Mouse (Mus musculus) kidney, adult 8-10 months (tissue): ENCODE data around the gene 4930519G04Rik.
A peak's percentile ranks its signal among the peaks of the same experiment; 100 is the strongest.
"Not testable (repeated sequence)": the region's sequence is repeated elsewhere in the genome, so short reads cannot be mapped to it uniquely, and the experiment has no call there.

Experiments
- DNase-seq, 2 experiments: peaks; one replicate each; pipeline ENCODE4 v3.0.0; 2022

Gene 4930519G04Rik

DNA sequence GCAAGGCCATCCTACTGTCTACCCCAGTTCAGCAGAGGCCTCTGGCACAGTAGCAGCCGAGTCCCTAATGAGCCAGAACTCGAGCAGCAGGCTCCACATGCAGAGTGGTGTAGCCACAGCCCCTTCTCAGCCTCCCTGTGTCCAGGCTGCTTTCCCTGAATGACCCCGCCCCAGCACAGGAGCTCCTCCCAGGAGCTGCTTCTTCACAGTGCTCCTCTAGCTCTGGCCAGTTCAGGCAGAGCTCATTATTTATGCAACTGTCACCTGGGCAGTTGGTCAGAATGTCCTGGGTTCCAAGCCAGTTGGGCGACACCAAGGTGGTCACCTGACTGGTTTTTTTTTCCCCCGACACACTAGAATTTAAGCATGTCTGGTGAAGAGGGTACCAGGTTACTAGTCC is at the start of gene 4930519G04Rik:
4930519G04Rik (plus strand) TSS at position 301 of the 400 bp plus-strand sequence.
- DNase-seq: not testable (repeated sequence)

DNA sequence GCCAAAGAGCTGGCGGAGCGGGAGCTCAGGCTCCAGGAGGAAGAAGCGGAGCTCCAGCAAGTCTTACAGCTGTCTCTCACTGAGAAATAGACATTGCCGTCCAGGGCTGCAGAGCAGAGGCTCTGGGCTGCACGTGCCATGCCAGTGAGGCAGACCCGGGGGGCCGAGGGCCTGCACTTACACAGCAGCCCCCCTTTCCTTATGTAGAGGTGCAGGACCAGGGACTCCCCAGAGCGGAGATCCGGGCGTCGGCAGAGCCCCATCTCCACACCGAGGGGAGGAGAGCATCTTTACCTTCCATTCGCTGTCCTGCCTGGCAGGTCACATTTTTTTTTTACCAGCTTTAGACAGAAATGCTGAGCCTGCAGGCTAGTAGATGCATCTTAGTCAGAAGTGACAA is 49.1 kb upstream of the 4930519G04Rik start:
- no peak for DNase-seq

DNA sequence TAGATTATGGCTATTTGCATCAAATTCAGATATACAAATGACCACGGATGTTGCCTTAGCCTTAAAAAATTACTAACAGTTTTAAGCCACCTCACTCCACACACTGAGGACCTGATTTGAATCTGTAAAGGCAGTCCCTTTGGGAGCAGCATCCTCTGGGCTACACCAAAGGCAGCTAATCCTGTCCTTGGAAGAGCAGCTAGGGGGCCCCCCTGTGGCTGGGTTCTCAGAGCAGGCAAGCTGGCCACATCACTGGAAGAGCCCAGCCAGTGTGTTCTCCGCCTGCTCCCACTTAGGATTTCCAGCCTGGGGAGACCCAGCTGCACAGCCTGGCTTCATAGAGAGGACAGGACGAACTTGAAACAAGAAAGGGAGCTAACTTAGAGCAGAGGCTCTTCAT is 48.5 kb upstream of the 4930519G04Rik start:
- peak in 1 of 2 experiments; percentile 46 for DNase-seq

DNA sequence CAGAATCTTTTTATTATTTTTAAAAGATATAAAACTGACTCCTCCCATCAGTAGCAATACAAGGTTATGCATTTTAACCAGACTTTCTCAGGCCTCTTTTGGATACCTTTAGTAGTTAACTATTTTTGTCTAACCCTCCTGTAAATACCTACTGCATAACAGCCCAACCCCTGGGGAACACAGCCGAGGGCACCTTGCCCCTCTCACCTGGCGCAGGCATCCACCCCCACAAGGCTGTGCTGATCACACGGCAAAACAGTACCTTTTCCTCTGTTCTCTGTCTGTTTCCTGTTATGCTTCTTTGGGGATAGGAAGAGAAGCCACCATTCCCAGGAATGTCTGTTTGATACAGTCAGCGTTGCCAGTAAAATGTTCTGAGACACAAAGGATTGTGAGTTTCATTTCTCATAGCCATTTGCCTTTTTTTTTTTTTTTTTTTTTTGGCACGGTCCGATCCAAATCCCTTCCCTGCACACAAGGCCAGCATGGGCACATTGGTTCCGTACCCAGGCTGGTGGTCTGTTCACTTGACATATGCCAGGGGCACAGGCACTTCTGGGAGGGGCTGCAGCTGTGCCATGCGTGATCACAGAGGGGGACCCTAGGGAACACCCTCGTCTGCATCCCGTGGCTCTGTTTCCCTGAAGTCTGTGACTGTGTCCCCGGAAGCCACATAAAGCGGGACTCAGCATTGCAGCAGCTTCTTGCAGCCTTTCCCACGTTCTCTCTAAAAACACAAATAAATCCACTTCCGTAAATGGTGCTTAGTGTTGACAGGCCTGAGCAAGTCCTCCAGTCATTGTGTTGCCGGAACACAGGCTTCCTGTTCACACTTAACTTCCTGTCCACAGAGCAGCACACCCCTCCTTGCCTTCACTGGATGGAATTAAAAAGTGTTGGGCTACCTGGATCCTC is 47.8 kb upstream of the 4930519G04Rik start:
- peak in 1 of 2 experiments; percentile 29 for DNase-seq

DNA sequence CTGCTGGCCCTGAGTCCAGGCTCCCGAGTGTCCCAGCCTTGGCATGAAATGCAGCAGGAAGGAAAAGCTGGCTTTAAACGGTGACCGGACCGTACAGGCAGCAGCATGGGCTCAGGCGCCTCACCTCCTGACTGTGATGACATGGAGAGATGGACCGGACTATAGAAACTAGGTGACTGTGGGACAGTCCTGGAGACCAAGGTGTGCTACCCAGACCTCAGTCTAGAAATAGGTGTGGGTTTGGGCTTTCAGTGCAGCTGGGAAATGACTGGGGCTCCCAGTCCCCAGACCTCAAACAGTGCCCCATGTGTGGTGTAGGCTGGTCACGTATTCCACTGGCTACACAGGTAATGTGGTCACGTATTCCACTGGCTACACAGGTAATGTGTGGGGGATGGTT is 46.8 kb upstream of the 4930519G04Rik start:
- DNase-seq: no peak

DNA sequence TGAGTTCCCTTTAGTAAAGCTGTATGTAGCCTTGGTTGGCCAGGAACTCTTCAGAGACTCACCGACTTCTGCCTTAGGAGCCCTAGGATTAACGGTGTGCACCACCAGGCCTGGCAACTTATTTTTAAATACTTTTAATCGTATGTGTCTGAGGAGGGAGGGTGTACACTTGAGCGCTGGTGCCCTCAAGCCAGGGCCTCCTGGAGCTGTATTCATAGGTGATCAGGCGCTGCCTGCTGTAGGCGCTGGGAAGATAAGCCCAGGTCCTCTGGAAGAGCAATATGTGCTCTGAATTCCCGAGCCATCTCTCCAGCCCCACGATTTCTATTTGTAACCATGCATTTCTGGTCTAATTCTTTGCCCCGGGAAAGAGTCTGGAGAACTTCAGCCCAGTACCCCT is 46.4 kb upstream of the 4930519G04Rik start:
- no peak for DNase-seq

DNA sequence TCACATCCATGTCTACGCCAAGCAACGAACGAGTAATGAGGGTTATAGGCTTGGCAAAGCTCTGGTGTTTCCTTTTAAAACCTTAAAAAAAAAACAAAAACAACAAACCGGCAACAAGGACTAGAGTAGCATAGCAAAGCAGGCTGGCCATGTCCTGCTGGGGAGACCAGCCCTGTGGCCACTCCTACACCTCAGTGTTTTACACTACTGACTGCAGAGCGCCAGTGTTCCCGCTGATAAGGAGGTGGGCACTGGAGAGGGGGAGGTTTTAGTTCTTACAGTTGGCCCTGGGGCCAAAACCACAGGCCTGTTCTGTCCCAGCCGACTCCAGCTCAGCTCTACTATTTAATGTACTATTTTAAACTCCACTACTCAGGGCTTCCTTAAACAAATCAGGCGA is 46.0 kb upstream of the 4930519G04Rik start:
- DNase-seq: no peak

DNA sequence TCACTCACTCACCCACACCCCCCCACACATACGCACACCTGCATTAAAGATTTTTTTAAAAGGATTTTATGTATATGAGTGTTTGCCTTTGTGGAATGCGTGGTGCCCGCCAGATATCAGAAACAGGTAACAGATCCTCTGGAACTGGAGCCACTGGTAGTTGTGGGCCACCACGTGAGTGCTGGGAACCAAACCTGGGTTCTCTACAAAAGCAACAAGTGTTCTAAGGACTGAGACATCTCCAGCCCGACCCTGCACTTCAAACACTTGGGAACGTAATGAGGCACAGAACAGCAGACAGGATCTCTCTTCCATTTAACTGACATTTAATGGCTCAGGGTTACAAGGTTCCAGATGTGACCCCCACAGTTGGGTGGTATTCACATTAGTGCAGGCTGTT is 45.6 kb upstream of the 4930519G04Rik start:
- DNase-seq: no peak

DNA sequence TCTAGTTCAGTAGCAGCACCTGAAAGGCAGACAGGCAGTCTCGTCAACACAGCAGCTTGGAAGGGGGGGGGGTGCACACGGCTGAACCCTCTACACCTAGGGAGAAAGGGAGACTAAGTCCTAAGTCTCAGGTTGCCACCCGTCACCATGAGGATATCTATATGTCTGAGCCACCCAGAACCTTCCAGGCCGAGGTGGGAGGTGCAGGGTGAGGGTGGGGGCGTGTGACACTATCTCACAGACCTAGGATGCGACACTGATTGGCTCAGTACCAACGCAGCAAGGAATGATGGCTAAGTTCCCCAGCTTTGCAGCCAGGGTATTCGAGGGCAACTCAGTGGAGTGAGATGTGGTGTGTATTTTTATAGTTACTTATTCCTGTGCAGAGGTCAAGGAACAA is 45.1 kb upstream of the 4930519G04Rik start:
- no peak for DNase-seq

DNA sequence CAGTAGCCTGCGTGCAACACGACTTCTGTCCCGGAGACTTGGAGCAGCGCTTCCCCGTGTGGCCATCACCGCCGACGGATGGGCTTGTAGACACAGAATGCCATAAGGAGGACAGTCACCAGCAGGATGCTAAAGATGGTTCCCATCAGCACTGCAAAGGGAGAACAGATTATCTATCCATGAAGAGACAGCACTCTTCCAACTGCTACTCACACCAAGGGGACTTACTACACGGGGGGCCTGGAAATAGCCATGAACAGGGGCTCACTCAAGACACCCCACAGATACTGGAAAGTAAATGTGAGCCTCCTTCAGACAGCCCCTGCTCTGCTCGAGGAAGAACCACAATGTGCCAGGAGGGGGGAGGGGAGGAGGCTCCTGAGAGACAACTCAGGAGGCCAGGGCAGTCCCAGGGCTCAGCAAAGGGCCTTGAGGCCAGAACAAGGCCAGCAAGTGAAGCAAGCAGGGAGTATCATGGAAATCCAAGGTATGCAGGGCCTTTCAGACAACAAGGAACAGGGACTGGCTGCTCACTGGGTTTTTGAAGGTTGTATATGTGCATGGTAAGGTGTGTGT is 44.2 kb upstream of the 4930519G04Rik start:
- no peak for DNase-seq

DNA sequence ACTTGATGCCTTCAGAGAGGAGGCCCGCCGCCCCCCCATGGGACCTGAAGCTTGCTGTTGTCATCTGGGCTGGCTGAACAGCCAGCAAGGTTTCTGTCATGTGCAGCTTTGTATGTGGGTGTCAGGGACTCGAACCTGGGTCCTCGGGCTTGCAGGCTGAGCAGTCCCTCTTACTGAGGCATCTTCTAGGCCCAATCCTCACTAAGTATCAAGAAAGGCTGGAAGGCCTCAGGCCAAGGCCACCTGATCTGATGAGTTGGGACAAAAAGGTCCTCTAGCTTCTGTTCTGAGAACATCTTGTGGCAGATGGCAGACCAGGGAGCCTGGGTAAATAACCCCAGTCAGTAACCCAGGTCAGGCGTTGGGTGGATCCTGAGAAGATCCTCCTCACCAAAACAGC is 43.6 kb upstream of the 4930519G04Rik start:
- DNase-seq: no peak

DNA sequence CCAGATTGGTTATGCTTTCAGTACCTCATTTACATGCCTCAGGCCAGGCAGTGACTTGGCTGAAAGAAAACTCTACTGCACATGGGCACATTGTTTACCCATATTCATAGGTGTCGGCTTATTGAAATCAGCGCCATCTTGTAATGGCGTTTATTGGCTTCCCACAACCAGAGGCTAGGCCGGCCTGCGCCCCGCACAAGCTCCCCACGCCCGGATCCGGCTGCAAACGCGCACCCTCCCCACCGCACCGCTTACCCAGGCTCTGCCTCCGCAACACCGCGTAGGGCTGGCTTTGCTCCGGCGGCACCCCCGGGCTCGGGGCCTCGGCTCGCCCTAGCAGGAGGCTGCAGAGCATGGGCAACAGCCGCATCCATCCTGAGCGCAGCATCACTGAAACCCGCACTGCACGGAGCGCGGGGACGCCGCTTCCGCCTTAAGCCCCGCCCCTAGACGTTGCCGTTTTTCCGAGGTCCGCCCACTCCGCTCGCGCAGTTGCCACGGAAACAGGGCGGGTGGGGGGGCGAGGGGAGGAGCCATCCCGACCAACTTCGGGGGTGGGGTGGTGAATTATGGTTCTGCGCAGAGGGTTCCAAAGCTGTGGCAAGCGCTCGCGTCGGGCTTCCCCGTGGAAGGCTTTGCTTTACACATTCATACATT is 39.8 kb upstream of the 4930519G04Rik start:
- DNase-seq: peak; percentile 73 to 77

DNA sequence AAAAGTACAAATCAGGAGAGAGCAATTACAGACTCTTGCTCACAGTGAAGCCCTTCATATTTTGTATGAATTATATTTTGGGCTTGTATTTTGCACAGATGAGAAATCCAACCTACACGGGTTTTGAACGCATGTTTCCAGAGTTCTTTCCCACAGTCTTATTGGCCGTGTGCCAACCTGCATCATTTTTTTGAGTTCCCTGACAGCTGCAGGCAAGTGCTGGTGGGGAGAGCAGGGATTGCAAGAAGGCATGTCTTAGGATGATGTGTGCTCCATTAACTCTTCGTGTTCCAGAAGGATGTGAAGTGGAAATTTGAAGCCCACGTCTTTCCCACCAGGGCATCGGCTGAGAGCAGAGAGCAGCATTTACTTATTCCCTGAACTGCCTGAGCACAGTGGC is 36.9 kb upstream of the 4930519G04Rik start:
- DNase-seq: no peak

DNA sequence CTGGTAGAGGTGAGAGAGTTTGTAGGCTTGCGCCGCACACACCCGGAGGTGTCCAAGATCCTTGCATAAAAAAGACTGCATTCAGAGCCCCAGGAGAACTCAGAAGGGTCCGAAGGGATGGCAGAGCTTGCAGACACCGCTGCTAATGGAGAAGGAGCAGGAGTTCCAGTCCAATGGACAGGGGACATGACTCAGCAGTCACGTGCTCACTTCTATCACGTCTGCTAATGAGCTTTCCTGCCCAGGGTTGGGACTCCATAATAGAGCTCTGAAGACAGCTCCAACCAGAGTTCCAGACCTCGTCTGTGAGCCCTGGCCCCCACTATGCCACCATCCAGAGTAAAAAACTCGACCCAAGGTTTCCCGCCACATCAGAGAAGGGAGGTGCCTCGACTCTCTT is 35.3 kb upstream of the 4930519G04Rik start:
- peak in 1 of 2 experiments; percentile 42 for DNase-seq

DNA sequence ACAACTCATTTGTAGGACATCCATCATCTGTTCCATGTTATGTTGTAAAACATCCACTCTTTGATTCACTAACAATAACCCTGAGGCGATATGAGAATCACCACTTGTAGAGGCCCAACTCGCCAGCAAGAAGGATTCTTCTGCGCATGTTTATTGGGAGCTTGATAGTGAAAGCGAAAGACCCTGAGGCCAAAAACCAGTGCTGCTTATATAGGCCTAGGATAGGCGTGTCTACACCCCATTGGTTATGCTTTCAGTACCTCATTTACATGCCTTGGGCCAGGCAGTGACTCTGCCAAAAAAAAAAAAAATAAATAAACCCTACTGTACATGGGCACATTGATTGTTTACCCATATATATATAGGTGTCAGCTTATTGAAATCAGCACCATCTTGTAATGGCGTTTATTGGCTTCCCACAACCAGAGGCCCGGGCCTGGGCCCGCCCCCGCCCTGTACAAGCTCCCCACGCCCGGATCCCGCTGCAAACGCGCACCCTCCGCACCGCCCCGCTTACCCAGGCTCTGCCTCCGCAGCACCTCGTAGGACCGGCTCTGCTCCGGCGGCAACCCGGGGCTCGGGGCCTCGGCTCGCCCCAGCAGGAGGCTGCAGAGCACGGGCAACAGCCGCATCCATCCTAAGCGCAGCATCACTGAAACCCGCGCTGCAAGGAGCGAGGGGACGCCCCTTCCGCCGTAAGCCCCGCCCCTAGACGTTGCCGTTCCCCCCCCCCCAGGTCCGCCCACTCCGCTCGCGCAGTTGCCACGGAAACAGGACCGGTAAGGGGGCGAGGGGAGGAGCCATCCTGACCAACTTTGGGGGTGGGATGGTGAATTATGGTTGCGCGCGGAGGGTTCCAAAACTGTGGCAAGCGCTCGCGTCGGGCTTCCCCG is 30.4 kb upstream of the 4930519G04Rik start, which contains the start of gene 1500011B03Rik:
1500011B03Rik (minus strand) TSS at position 673 of the 893 bp plus-strand sequence.
- DNase-seq: peak; percentile 34 to 56

DNA sequence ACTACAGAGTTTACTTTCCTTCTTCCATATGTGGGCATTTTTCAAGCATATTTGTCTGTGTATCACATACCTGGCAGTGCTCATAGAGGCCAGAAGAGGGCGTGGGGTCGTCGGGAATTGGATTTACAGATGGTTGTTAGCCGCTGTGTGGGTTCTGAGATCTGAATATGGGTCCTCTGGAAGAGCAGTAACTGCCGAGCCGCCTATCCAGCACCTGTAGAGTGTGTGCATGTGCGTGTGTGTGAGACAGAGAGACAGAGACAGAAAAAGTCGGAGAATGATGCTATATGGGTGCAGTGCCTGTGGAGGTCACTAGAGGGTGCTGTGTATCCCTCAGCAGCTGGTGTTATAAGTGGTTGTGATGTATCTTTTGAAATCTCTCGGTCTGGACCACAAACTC is 29.3 kb upstream of the 4930519G04Rik start:
- DNase-seq: peak in 1 of 2 experiments; percentile 66

DNA sequence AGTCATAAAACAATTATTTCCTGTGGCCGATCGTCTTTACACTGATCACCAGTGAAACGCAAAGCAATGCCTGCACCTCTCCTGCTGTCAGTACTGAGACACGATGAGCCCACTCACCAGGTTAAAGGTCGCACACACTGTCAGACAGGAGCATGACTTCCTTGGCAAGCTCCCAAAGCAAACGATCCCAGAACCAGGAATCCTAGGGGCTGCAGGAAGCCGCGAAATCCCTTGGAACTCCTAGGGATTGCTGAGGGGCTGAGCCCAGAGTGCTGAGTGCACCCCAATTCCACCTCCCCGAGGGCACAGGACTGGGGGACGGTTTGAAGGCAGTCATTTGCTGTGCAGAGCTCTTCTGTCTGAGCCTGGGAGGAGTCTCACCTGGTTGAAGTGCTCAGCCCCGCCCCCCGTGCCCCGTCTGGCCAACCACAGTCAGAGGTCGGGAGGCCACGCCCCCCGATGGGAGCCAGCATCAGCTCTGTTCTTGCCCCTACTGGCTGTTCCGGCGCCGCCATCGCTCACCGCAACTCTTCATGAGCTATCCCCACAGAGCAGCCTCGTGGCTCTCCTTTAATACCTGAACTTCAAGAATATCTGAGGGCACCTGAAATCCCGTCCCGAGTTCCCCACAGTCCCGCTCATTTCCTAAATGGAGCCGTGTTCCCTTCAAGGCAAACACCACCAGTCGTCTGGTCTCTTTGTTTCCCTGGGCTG is 27.3 kb upstream of the 4930519G04Rik start:
- DNase-seq: peak; percentile 78 to 85

DNA sequence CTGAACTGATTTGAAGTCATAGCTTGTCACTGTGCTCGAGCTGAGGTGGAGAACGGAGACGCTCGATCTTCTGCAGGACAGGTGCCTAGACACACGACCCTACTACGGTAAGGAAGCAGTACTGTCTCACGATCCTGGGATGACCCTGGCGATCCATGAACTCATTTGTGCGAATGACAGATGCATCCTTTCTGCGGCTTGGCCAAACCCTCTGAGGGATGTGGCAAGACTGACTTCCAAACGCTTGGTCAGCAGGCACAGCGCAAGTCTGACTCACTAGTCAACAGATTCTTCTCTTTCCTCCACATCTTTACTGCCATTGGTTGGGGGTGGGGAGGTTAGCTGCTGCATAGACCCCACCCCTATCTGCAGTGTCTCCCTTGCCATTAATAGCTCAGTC is 26.0 kb upstream of the 4930519G04Rik start:
- no peak for DNase-seq

DNA sequence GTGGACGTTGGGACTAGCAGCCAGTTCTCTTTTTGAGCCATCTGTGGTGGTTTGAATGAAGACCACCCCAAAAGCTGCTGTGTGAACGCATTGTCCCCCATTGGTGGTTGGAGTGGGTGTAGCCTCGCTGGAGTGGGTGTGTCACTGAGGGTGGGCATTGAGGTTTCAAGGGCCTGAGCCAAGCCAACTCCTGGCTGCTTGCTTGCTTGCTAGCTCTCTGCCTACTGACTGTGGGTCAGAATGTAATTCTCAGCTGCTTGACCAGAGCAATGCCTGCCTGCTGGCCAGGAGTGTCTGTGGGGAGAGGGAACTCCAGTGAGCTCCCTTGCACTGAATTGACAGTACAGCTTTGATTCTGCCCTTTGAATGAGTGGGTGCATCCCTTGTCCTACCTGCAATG is 23.7 kb upstream of the 4930519G04Rik start:
- DNase-seq: no peak

DNA sequence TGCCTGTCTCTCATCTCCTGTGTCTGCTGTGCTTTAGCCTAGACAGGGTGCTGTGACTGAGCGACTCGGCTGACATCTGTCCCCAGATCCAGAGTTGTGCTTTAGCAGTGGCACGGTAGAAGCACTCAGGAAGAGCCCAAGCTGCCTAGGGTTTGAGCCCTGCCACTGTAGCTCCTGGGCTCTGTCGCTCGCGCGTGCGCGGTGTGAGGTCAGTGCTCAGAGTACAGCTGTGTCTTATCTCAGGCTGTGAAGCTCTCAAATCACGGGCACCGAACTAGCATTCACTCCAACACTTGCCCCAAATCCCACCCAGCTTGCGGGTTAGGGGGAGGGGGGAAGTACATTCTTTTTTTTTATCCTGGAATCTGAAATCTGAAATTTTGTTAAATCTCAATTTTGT is 16.6 kb upstream of the 4930519G04Rik start:
- DNase-seq: no peak

DNA sequence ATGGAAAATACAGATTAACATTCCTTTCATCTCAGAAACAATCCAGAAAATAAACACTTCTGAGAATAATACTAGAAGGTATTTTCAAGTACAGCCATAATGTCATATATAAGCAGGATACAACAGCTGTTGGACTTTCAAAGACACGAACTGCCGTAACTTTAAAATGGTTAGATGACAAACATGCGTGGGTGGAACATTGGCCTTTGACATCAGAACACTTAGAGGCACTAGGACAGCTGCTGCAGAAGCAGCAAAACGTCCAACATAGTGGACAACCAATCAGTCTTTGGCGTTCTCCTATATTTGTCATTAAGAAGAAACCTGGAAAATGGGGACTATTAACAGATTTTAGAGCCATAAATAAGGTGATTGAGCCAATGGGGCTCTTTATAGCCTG is 13.0 kb upstream of the 4930519G04Rik start:
- DNase-seq: not testable (repeated sequence)

DNA sequence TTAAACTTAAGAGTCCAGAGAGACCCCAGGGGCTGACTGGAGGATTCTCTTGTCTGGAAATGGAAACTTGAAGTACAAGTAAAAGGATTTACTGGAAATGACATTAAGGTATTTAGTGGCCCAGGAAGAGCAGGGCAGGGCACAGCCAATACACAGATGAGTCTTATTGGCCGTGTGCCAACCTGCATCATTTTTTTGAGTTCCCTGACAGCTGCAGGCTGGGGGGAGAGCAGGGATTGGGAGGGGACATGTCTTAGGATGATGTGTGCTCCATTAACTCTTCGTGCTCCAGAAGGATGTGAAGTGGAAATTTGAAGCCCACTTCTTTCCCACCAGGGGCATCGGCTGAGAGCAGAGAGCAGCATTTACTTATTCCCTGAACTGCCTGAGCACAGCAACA is 11.3 kb upstream of the 4930519G04Rik start:
- not testable (repeated sequence) for DNase-seq
